11 mouse cellular contexts compared by ENCODE assay signal in genomic region chr8:56269687-56270663, GRCm38 (mm10). TPM values are rescaled to one million over a fixed set of nuclear protein-coding genes. Genes with fewer than 3 reads are reported as not detected.
A peak's percentile ranks its signal among the peaks of the same experiment; 100 is the strongest.
DNase-seq lines count a peak whose midpoint lies in the region; ATAC-seq and TF ChIP-seq lines count a peak whose summit lies in the region.
"Had no signal": no experiment of that assay in that cellular context is flagged by ENCODE, and none has a peak within 500 bp of the region (broad histone marks: within the 10 kb centered on the region; RNA-seq: fewer than 3 reads in every experiment).

No protein-coding gene starts in this region.

- no peaks in the 10 kb centered on the region for H3K27me3 ChIP-seq in kidney, postnatal 0 days (ENCODE audit: insufficient read depth, low read length)
- H3K27me3 ChIP-seq in stomach, postnatal 0 days (ENCODE audit: control insufficient read depth, insufficient read depth, low read length) = no peaks in the 10 kb centered on the region
- H3K27me3 ChIP-seq: embryonic facial prominence, embryonic 12.5 days; hindbrain, embryonic 15.5 days had no signal

- 45% methylated on average over 10 of the region's 10 CpGs for WGBS in kidney, postnatal 0 days
- WGBS in stomach, postnatal 0 days = 28% methylated on average over 10 of the region's 10 CpGs

- no peak overlapping the region for H3K4me2 ChIP-seq in kidney, postnatal 0 days (ENCODE audit: low read length)
- no peak overlapping the region for H3K4me2 ChIP-seq in stomach, postnatal 0 days (replicated peaks; ENCODE audit: low read depth)
- H3K4me2 ChIP-seq: embryonic facial prominence, embryonic 12.5 days; hindbrain, embryonic 15.5 days had no signal

- no peak overlapping the region for H3K9ac ChIP-seq in kidney, postnatal 0 days (ENCODE audit: low read depth, low read length)
- H3K9ac ChIP-seq in stomach, postnatal 0 days (ENCODE audit: low read length) = no peak overlapping the region
- H3K9ac ChIP-seq: embryonic facial prominence, embryonic 12.5 days; hindbrain, embryonic 15.5 days had no signal

- TF ChIP-seq CTCF in gastrocnemius, adult 2 months (IDR thresholded peaks at IDR 0.05) = no peak
- TF ChIP-seq CTCF in kidney, postnatal 0 days (IDR thresholded peaks at IDR 0.05; ENCODE audit: low read depth) = no peak
- no peak for TF ChIP-seq CTCF in stomach, postnatal 0 days (IDR thresholded peaks at IDR 0.05; ENCODE audit: low read depth)

- H3K9me3 ChIP-seq in kidney, postnatal 0 days (replicated peaks; ENCODE audit: low read length) = no peaks in the 10 kb centered on the region
- no peaks in the 10 kb centered on the region for H3K9me3 ChIP-seq in stomach, postnatal 0 days (ENCODE audit: control insufficient read depth, low read length)
- H3K9me3 ChIP-seq: embryonic facial prominence, embryonic 12.5 days; hindbrain, embryonic 15.5 days had no signal

- no peak overlapping the region for H3K4me3 ChIP-seq in gastrocnemius, adult 2 months
- no peak overlapping the region for H3K4me3 ChIP-seq in kidney, postnatal 0 days (replicated peaks; ENCODE audit: low read depth, low read length)
- H3K4me3 ChIP-seq in stomach, postnatal 0 days (ENCODE audit: low read depth, low read length) = no peak overlapping the region
- H3K4me3 ChIP-seq: embryonic facial prominence, embryonic 12.5 days; hindbrain, embryonic 15.5 days had no signal

- peak; percentile 27 for DNase-seq in gastrocnemius, adult 2 months
- DNase-seq in gastrocnemius, postnatal 4 days (ENCODE audit: low spot score in 2 of 2) = no peak
- peak; percentile 48 for DNase-seq in ovary, postnatal 36 days (ENCODE audit: low spot score)
- no peak for DNase-seq in ovary, postnatal 10 days (ENCODE audit: low spot score)
- peak; percentile 90 for DNase-seq in kidney, postnatal 0 days (ENCODE audit: low spot score)
- DNase-seq in stomach, postnatal 0 days (ENCODE audit: low spot score) = peak; percentile 55
- no peak for DNase-seq in embryo, embryonic 10 days (ENCODE audit: low spot score)
- DNase-seq in spleen, postnatal 36 days (ENCODE audit: low spot score in 2 of 2) = no peak

- peak overlapping the region; percentile 51 for H3K27ac ChIP-seq in gastrocnemius, adult 2 months
- H3K27ac ChIP-seq in kidney, postnatal 0 days = no peak overlapping the region
- H3K27ac ChIP-seq in stomach, postnatal 0 days (replicated peaks) = no peak overlapping the region
- H3K27ac ChIP-seq: embryonic facial prominence, embryonic 12.5 days; hindbrain, embryonic 15.5 days; macrophage had no signal

- no peak for TF ChIP-seq EP300 in stomach, postnatal 0 days (optimal IDR thresholded peaks at IDR 0.05)

- H3K4me1 ChIP-seq in kidney, postnatal 0 days (replicated peaks; ENCODE audit: insufficient read depth, low read length) = no peaks in the 10 kb centered on the region
- no peaks in the 10 kb centered on the region for H3K4me1 ChIP-seq in stomach, postnatal 0 days (replicated peaks; ENCODE audit: control insufficient read depth, insufficient read depth)
- H3K4me1 ChIP-seq: embryonic facial prominence, embryonic 12.5 days; hindbrain, embryonic 15.5 days had no signal

- no peaks in the 10 kb centered on the region for H3K36me3 ChIP-seq in kidney, postnatal 0 days (ENCODE audit: insufficient read depth, low read length)
- no peaks in the 10 kb centered on the region for H3K36me3 ChIP-seq in stomach, postnatal 0 days (ENCODE audit: control insufficient read depth, insufficient read depth, low read length)
- H3K36me3 ChIP-seq: embryonic facial prominence, embryonic 12.5 days; hindbrain, embryonic 15.5 days had no signal

- intact Hi-C loops in gastrocnemius, adult 2 months (cut with DNase I) = no loop called here

- ATAC-seq in kidney, postnatal 0 days (replicated peaks; ENCODE audit: low FRiP score, low read depth) = peak; percentile 40; the same call in 1 of the 2 replicates
- peak; percentile 47; the same call in 1 of the 2 replicates for ATAC-seq in stomach, postnatal 0 days (ENCODE audit: low FRiP score, low TSS enrichment)

RNA-seq across cellular contexts. Expression of gene Hpgd, which starts 24.4 kb away (rescaled TPM):
- 1 to 10 TPM; 1.3 to 1.9 TPM for total RNA-seq in gastrocnemius, adult 2 months (2021)
- 1 to 10 TPM; 5.7 to 6.7 TPM for total RNA-seq in gastrocnemius, postnatal 4 days (2021)
- polyA plus RNA-seq in kidney, postnatal 0 days (2015; fragmentation: Nextera tagmentation; extraction: Ambion mirVana) = 27.7 and 29.9 TPM in 2 replicates
- 158 and 174 TPM in 2 replicates for polyA plus RNA-seq in stomach, postnatal 0 days (2015; fragmentation: Nextera tagmentation; extraction: Ambion mirVana)

Comparison
In these comparisons a context has a peak if more than half of its experiments do, and no peak if none do; other contexts are left out.
1. DNase-seq: peak in gastrocnemius, adult 2 months (single experiment), ovary, postnatal 36 days (single experiment), kidney, postnatal 0 days (single experiment) and stomach, postnatal 0 days (single experiment); none in gastrocnemius, postnatal 4 days (0 of 2), ovary, postnatal 10 days (single experiment), embryo, embryonic 10 days (single experiment) and spleen, postnatal 36 days (0 of 2).